Mouse (Mus musculus): ENCODE data around the gene Rabl2. TPM values are rescaled to one million over a fixed set of nuclear protein-coding genes. Genes with fewer than 3 reads are reported as not detected.

Rabl2 gene
- polyA plus RNA-seq, 1 experiment from 2014 or later = 52.0 TPM

- Histone ChIP-seq H3K4me1 (no peaks in the 10 kb centered on the region), H3K9ac (no peak overlapping the region), H3K4me2 (replicated peaks) (no peak overlapping the region), H3K27me3 (no peaks in the 10 kb centered on the region), H3K27ac (no peak overlapping the region), H3K4me3 (no peak overlapping the region), H3K9me3 (no peaks in the 10 kb centered on the region), H3K36me3 (peaks cover 29% of the 10 kb centered on the region)
- 83% methylated on average over 5 of the region's 5 CpGs for WGBS
- no peak for ATAC-seq (ENCODE audit: insufficient number of reproducible peaks, insufficient read depth, low FRiP score, low TSS enrichment)
Observed at GRCm38 (mm10) chr15:89585101-89585500, 6.6 kb downstream of the Rabl2 start.

DNA sequence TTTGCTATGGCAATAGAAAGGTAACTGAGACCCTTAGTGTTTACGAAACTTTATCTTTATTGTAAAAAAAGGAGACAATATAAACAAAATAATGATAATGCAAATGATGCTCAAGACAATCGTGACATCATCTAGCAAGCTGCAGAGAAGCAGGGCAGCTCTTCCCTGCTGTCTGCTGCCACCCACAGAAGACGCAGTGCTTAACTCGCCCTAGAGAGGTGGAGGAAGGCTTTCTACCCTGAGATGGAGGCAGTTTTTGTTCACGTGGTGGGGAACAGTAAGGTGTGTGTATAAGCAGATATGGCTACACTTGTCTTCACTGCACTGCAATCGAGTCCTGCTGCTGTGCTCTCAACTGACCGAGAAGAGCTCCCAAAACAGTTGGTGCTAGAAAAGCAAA is 9.2 kb downstream of the Rabl2 start:
- 85% methylated on average over 7 of the region's 7 CpGs for WGBS
- Histone ChIP-seq H3K9ac (no peak overlapping the region), H3K27ac (no peak overlapping the region), H3K36me3 (peaks cover 25% of the 10 kb centered on the region), H3K4me1 (no peaks in the 10 kb centered on the region), H3K9me3 (no peaks in the 10 kb centered on the region), H3K4me3 (no peak overlapping the region), H3K4me2 (replicated peaks) (no peak overlapping the region), H3K27me3 (no peaks in the 10 kb centered on the region)
- ATAC-seq (ENCODE audit: insufficient number of reproducible peaks, insufficient read depth, low FRiP score, low TSS enrichment) = no peak

- Histone ChIP-seq H3K4me1 (no peaks in the 10 kb centered on the region), H3K27me3 (no peaks in the 10 kb centered on the region), H3K9me3 (no peaks in the 10 kb centered on the region), H3K27ac (no peak overlapping the region), H3K4me3 (no peak overlapping the region), H3K9ac (no peak overlapping the region), H3K36me3 (no peaks in the 10 kb centered on the region), H3K4me2 (replicated peaks) (no peak overlapping the region)
- 67% methylated on average over 8 of the region's 8 CpGs for WGBS
- ATAC-seq (ENCODE audit: insufficient number of reproducible peaks, insufficient read depth, low FRiP score, low TSS enrichment) = no peak
Observed at GRCm38 (mm10) chr15:89572147-89572546, 19.6 kb downstream of the Rabl2 start.

DNA sequence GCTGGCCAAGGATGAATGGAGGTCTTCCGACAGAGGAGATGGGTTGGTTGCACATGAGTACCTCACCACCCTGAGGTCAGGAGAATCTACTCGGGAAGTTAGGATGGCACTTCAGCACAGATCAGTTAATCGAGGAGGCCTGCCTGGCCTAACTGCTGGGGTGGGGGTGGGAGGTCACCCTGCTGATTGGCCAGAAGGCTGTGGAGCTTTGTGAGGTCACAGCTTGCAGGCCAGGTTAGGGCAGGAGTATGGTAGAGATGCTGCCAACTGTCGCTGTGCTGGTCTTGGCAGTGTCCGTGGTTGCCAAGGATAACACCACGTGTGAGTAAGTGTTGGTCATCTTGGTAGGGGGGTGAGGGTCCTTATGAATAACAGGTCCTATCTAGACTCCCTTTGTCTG is 23.6 kb downstream of the Rabl2 start, which contains the start of gene Acr:
Acr (plus strand) TSS at position 213 of the 400 bp plus-strand sequence.
- Histone ChIP-seq H3K4me3 (no peak within 1 kb of the TSS), H3K9ac (no peak within 1 kb of the TSS), H3K4me2 (replicated peaks) (no peak within 1 kb of the TSS), H3K9me3 (no peaks in the 10 kb centered on the region), H3K27me3 (no peaks in the 10 kb centered on the region), H3K36me3 (no peaks in the 10 kb centered on the region), H3K27ac (no peak within 1 kb of the TSS), H3K4me1 (no peaks in the 10 kb centered on the region)
- ATAC-seq (ENCODE audit: insufficient number of reproducible peaks, insufficient read depth, low FRiP score, low TSS enrichment) = no peak
- 84% methylated on average over 6 of the region's 6 CpGs for WGBS

GRCm38 (mm10) chr15:89559202-89559731 is 32.5 kb downstream of the Rabl2 start:
- Histone ChIP-seq H3K27ac (no peak overlapping the region), H3K9me3 (no peaks in the 10 kb centered on the region), H3K4me2 (replicated peaks) (no peak overlapping the region), H3K4me1 (peaks cover 18% of the 10 kb centered on the region), H3K27me3 (peaks cover 48% of the 10 kb centered on the region), H3K4me3 (no peak overlapping the region), H3K36me3 (no peaks in the 10 kb centered on the region), H3K9ac (no peak overlapping the region)
- 34% methylated on average over 10 of the region's 10 CpGs for WGBS
- no peak for ATAC-seq (ENCODE audit: insufficient number of reproducible peaks, insufficient read depth, low FRiP score, low TSS enrichment)

- Histone ChIP-seq H3K9ac (no peak overlapping the region), H3K4me2 (replicated peaks) (peak overlapping the region; percentile 51)
- 3% methylated on average over 34 of the region's 34 CpGs for WGBS
Observed at GRCm38 (mm10) chr15:89557996-89558390, 33.7 kb downstream of the Rabl2 start.

GRCm38 (mm10) chr15:89557179-89557995 is 34.3 kb downstream of the Rabl2 start:
- no peak for ATAC-seq (ENCODE audit: insufficient number of reproducible peaks, insufficient read depth, low FRiP score, low TSS enrichment)
- H3K36me3 ChIP-seq = no peaks in the 10 kb centered on the region
- WGBS = 9% methylated on average over 40 of the region's 40 CpGs
- H3K9me3 ChIP-seq = no peaks in the 10 kb centered on the region
- peaks cover 18% of the 10 kb centered on the region for H3K4me1 ChIP-seq
- no peak overlapping the region for H3K27ac ChIP-seq
- peak overlapping the region; percentile 29 for H3K4me3 ChIP-seq
- peak overlapping the region; percentile 51 for H3K4me2 ChIP-seq (replicated peaks)
- H3K9ac ChIP-seq = no peak overlapping the region
- H3K27me3 ChIP-seq = peaks cover 48% of the 10 kb centered on the region

More at GRCm38 (mm10) chr15:89557996-89558390, 33.7 kb downstream of the Rabl2 start:
- no peaks in the 10 kb centered on the region for H3K9me3 ChIP-seq
- no peaks in the 10 kb centered on the region for H3K36me3 ChIP-seq
- peak overlapping the region; percentile 29 for H3K4me3 ChIP-seq
- ATAC-seq (ENCODE audit: insufficient number of reproducible peaks, insufficient read depth, low FRiP score, low TSS enrichment) = no peak
- H3K27me3 ChIP-seq = peaks cover 48% of the 10 kb centered on the region
- no peak overlapping the region for H3K27ac ChIP-seq
- H3K4me1 ChIP-seq = peaks cover 18% of the 10 kb centered on the region

DNA sequence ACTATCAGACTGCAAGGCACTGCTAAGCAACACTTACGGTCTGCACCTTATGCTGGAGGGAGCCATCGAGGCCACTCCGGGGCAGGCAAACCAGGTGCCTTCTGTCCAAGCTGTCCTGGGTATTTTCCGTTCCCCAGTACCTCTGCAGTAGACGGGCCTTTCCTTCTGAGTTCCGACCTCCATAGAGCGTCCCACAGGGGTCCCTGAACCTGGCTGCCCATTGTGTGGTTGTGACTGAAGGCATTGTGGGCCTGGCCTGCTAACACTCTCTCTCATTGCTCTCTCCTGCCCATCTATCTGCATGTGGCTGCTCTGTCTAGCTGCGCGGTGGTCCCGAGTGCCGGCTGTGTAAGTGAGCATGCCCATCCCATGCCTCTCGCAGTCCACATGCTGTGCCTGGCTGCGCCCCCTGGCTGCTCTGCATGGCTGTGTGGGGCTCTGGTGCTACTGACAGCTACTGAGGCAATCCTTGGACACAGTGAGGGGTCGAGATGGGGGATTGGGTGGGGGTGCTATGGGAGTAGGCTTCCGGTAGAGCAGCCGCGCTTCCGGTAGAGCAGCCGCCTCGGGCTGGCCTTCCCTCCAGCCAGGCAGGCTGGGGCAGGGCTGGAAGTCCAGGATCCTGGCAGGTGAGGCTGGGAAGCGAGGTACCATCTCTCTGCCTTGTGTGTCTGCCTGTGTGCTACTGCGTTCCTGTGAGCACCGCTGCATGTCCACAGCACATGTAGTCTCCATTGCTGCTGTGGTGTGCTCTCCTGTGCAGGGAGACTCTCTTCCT is 35.1 kb downstream of the Rabl2 start:
- Histone ChIP-seq H3K36me3 (no peaks in the 10 kb centered on the region), H3K9ac (no peak overlapping the region), H3K4me1 (peaks cover 18% of the 10 kb centered on the region), H3K4me2 (replicated peaks) (peak overlapping the region; percentile 51), H3K27ac (no peak overlapping the region), H3K9me3 (no peaks in the 10 kb centered on the region), H3K27me3 (peaks cover 48% of the 10 kb centered on the region), H3K4me3 (peak overlapping the region; percentile 29)
- WGBS = 20% methylated on average over 23 of the region's 23 CpGs
- ATAC-seq (ENCODE audit: insufficient number of reproducible peaks, insufficient read depth, low FRiP score, low TSS enrichment) = peak; percentile 53; the same call in 1 of the 2 replicates

DNA sequence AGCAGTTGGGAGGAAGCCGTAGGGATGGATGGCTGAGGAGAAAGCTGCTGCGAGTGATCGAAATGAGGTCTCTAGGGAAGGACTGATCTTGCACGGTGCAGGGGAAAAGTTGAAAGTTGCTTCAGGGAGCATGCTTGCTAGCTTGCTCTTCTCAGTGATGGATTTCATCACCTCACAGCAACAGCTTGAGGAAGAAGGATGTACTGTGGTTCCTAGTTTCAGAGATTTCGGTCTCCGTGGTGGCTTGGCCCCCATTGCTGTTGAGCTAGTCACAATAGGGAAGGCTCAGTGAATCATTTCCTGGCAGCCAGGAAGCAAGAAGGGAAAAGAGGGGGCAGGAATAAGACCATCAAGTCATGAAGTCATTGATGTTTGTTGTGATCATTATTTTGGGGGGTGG is 36.1 kb downstream of the Rabl2 start:
- Histone ChIP-seq H3K4me3 (no peak overlapping the region), H3K4me1 (peaks cover 18% of the 10 kb centered on the region), H3K9ac (no peak overlapping the region), H3K9me3 (no peaks in the 10 kb centered on the region), H3K4me2 (replicated peaks) (no peak overlapping the region), H3K36me3 (0 out of 2 replicates have a peak, but pooled peaks cover 2% of the 10 kb centered on the region), H3K27ac (no peak overlapping the region), H3K27me3 (peaks cover 51% of the 10 kb centered on the region)
- ATAC-seq (ENCODE audit: insufficient number of reproducible peaks, insufficient read depth, low FRiP score, low TSS enrichment) = no peak
- WGBS = 90% methylated on average over 6 of the region's 6 CpGs

DNA sequence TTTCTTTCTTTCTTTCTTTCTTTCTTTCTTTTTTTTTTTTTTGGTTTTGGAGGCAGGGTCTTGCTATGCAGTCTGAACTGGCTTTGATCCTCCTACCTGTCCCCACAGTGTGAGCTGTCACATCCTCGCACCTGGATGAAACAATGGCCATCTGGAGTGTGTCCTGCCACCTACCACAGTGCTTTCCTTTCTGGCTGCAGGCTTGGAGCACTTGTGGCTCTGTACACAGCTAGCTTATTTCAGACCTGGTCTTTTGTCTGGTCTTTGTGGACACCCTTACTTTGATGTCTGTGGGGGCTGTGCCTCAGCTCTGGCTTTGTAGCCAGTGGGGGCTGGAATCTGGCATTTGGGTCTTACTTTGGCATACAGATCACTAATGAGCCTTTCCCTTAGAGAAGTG is 40.0 kb downstream of the Rabl2 start:
- 80% methylated on average over 1 of the region's 1 CpGs for WGBS
- Histone ChIP-seq H3K27me3 (peaks cover 48% of the 10 kb centered on the region), H3K9ac (no peak overlapping the region), H3K27ac (no peak overlapping the region), H3K4me3 (no peak overlapping the region), H3K9me3 (no peaks in the 10 kb centered on the region), H3K4me1 (peaks cover 12% of the 10 kb centered on the region), H3K4me2 (replicated peaks) (no peak overlapping the region), H3K36me3 (peaks cover 17% of the 10 kb centered on the region)
- no peak for ATAC-seq (ENCODE audit: insufficient number of reproducible peaks, insufficient read depth, low FRiP score, low TSS enrichment)

GRCm38 (mm10) chr15:89550506-89550905 is 41.2 kb downstream of the Rabl2 start:
- 90% methylated on average over 8 of the region's 8 CpGs for WGBS
- Histone ChIP-seq H3K36me3 (peaks cover 28% of the 10 kb centered on the region), H3K9ac (no peak overlapping the region), H3K27me3 (peaks cover 40% of the 10 kb centered on the region), H3K9me3 (no peaks in the 10 kb centered on the region), H3K4me1 (peaks cover 10% of the 10 kb centered on the region), H3K4me3 (no peak overlapping the region), H3K4me2 (replicated peaks) (no peak overlapping the region), H3K27ac (no peak overlapping the region)
- no peak for ATAC-seq (ENCODE audit: insufficient number of reproducible peaks, insufficient read depth, low FRiP score, low TSS enrichment)

Data from embryonic facial prominence, embryonic 12.5 days (tissue).